Mouse (Mus musculus): Measurements from ENCODE around the gene Casp3. TPM values are rescaled to one million over a fixed set of nuclear protein-coding genes. Genes with fewer than 3 reads are reported as not detected.
"Not testable (repeated sequence)": the region's sequence is repeated elsewhere in the genome, so short reads cannot be mapped to it uniquely, and the experiment has no call there.

Casp3 gene
- 10 to 100 TPM in 3 of 4 experiments, 1 to 10 TPM in 1; 9.7 to 14.5 (median 10.9) TPM for total RNA-seq (2022)

DNA sequence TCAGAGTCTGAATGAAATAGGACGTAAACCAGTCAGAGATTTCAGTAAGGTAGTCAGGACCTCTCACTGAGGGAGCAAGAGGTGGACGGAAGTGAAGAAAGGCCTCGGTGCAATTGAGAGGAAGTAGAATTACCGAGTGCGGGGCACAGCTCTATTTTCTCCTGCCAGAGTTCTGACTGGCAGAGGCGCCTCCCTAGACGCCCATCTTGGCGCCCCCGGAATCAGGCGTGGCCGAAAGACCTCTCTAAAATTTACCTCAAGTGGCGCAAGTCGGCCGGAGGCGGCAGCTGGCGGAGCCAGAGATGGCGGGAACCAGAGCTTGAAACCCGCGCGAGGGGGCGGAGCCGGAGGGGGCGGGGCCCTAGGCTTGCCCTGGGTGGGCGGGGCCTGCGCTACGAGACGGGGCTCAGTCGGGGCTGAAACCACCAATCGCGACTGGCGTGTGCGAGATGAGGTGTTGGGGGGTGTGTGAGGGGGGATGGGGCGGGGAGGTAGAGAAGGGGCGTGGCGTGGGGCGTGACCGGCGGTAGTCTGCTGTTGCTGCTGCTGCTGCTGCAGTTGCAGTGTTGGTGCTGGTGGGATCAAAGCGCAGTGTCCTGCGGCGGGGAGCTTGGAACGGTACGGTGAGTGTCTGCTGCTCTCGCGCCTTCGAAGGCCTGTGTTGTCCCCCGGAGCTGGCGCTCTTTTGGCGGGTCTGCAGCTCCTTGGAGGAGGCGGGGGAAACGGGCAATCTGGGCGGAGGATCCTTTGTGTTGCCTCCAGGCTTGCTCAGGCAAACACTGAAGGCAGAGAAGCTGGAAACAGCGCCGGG lies at the start of gene Casp3, which contains the start of gene Primpol:
Casp3 (plus strand) TSS at position 413 of the 811 bp plus-strand sequence.
Primpol (minus strand) TSS at position 334 of the 811 bp plus-strand sequence.
- DNase-seq (ENCODE audit: low spot score in 2 of 2): peak; percentile 89 to 90

- DNase-seq (ENCODE audit: low spot score in 2 of 2): no peak
Measured at GRCm38 (mm10) chr8:46567946-46568345, 49.1 kb upstream of the Casp3 start.

DNA sequence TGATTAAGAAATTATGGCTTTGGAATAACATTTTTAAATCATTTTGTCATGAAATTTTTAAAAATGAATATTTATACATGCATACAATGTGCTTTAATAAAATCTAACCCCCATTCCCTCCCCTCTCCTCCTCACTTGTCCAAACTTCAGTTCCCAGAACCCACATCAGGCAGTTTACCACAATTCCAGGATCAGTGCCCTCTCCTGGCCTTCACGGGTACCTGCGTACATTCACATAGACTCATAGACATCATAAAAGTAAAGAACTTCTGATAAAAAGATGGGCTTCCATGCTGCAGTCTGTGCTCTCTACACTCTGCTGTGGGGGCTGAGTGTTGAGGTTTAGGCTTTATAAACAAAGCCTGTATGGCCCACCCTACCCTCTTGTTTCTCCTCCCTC lies 48.1 kb upstream of the Casp3 start:
- no peak for DNase-seq (ENCODE audit: low spot score in 2 of 2)

DNA sequence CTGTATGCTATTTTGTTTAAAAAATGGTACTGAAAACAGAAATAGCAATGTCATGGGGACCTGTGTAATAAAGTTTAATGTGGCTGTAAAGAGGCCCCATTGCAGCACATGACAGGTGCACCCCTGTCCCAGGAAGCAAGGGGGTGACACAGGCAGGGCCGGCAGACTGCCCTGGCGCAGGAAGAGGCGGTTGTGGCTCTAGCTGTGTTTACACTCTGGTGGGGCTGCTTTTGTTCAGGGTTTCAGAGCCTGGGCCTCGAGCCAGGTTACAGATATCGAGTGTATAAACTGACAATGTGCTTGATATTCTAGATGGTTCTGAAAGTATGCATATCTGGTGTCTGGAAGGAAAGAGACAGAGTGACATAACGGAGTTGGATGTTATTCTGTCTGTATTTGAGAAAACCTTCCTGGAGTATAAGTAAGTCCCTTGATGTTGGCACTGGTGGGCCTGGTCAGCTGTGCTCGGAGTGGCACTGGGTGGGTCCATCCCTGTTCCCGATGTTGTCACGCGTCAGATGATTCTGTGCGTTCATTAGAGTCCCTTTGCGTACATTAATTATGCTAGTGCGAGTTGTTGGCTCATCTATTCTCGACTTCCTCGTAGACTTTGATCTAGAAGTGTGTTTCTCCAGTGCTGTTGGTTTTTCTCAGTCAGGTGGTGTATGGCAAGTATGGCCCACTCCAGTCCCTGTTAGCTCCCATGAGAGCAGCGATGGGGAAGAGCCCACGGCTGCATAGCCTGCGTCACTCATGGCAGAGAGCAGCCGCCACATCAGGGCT lies 47.2 kb upstream of the Casp3 start:
- DNase-seq (ENCODE audit: low spot score in 2 of 2): no peak

DNA sequence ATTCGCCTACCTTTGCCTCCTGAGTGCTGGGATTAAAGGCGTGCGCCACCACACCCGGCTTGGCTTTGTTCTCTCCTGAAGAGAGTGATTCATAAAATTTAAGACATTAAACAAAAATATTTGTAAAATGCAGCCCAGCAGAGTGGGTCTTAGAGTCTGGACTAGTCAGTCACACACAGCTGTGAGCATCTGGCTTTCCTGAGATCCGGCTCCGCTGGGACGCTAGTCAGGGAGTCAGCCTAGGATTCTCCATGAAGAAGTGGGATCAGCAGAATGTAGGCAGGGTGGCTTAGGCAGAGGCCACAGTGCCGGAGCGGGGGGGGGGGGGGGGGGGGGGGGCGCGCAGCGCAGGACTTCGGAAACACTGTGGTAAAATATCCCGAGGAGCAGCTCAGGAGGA lies 46.4 kb upstream of the Casp3 start:
- no peak for DNase-seq (ENCODE audit: low spot score in 2 of 2)

GRCm38 (mm10) chr8:46573446-46573845 lies 43.6 kb upstream of the Casp3 start:
- DNase-seq (ENCODE audit: low spot score in 2 of 2): no peak

DNA sequence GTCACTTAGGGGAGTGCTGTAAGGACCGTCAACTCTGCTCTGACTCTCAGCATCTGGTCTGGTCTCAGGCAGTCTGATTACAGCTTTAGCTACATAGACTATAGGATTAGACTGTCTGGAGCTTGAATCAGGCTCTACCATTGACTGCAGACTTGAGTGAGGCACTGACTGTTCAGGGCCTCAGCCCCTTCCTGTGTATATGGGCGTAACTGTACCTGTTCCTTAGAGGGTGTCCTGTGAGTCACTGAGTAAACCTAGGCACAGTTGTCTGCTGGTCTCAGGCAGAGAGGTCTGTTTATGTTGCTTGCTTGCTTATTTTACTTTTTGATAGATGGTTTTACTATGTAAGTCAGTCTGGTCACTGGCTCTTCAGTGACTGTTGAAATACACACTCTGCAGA lies 43.1 kb upstream of the Casp3 start:
- DNase-seq (ENCODE audit: low spot score in 2 of 2): no peak

GRCm38 (mm10) chr8:46578794-46579193 lies 38.3 kb upstream of the Casp3 start:
- DNase-seq (ENCODE audit: low spot score in 2 of 2): no peak

DNA sequence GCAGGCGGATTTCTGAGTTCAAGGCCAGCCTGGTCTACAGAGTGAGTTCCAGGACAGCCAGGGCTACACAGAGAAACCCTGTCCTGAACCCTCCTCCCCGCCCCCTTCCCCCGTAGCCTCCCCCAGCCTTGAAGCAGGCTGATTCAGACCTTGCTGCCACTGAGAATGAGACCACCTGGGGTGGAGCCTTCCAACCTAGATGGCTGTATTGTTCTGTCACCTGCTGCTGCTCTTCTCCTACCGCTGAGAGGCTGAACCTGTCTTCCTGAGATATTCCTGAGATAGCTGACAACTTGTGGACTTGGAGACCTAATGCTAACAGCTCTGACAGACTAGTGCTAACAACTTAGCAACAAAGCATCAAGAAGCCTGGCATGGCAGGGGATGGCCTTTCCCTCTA lies 32.8 kb upstream of the Casp3 start:
- DNase-seq (ENCODE audit: low spot score in 2 of 2): not testable (repeated sequence)

DNA sequence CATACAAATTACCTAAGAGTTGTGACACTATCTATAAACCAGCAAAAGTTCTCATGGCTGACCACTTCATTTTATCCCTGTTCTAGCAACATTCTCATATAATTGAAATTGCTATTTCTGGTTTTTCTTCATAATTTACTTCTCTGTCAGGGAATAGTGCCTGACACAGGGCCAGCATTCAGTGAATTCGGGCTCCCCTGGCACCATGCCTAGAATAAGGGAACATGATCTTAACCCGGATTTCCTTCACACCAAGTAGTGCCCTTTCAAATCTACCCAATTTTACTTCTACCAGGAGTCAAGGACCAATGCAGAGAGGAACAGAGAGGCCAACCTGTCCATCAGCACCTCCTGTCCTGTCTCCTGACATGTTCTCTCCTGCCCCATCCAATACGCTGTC lies 31.5 kb upstream of the Casp3 start:
- DNase-seq (ENCODE audit: low spot score in 2 of 2): no peak

DNA sequence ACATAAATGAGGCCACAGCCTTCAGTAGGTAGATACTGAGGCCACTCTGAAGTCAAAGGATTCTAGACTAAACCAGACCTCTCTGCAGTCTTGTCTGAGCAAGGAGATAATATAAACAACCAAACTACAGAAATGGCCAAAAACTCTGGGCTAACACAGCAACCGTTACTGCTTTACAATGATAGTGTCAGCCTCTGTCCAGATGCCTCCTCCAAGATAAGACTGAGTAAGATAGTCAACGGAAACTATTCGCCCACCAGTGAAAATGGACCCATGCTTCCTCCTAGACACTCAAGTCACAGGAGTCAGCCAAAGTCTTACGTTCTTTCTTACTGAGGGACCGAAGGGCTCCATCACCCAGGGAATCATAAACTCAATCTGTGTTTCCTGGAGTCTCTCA lies 29.2 kb upstream of the Casp3 start:
- DNase-seq (ENCODE audit: low spot score in 2 of 2): no peak

DNA sequence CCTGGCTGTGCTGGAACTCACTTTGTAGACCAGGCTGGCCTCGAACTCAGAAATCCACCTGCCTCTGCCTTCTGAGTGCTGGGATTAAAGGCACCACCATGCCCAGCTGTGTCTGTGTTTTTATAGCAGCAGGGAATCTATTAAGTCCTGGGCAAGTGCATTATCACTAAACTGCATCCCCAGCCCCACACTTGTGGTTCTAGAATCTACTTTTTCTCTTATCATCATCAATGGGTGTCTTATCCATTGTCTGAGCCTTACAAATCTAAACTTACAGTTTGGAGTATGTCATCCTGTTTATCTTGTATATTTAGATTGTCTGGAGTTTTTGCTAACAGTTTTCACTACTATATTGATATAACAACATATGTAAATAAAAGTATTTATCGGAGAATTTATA lies 28.4 kb upstream of the Casp3 start:
- no peak for DNase-seq (ENCODE audit: low spot score in 2 of 2)

GRCm38 (mm10) chr8:46593067-46593466 lies 24.0 kb upstream of the Casp3 start:
- DNase-seq (ENCODE audit: low spot score in 2 of 2): no peak

DNA sequence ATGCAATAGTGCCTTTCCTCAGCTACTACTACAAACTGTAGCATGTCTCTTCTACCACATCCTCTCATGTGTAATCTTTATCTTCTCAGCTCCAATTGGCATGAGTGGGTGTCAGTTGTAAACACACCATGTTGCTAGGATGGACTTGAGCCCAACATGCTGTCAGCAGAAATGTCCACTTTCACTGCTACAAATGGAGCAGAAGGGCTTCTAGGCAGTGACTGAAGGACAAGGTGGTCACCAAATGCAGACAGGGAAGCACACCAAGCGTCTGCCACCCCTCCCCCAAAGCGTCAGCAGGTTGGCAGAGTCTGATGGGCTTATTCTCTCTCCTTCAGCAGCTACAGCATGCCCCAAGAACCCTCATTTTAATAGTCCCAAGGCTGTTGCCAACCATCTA lies 23.3 kb upstream of the Casp3 start:
- no peak for DNase-seq (ENCODE audit: low spot score in 2 of 2)

DNA sequence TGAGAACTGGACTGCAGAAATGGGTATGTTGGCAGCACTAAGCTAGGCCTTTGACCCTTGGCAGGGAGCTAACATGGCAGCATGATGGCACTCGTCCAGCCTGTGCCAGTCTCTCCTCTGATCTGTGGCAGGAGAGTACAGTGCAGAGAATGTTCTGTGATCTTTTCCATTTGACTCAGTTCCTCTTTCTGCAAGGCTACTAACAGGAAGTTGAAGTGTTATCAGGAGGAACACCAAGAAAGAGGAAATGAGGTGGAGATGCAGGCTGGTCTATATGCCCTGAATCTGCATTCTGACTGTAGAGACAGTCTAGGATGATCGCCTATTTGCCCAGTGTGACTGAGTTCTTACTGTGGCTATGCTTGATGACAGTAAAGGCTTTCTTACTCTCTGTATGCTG lies 21.5 kb upstream of the Casp3 start:
- no peak for DNase-seq (ENCODE audit: low spot score in 2 of 2)

- no peak for DNase-seq (ENCODE audit: low spot score in 2 of 2)
Measured at GRCm38 (mm10) chr8:46596530-46596929, 20.6 kb upstream of the Casp3 start.

DNA sequence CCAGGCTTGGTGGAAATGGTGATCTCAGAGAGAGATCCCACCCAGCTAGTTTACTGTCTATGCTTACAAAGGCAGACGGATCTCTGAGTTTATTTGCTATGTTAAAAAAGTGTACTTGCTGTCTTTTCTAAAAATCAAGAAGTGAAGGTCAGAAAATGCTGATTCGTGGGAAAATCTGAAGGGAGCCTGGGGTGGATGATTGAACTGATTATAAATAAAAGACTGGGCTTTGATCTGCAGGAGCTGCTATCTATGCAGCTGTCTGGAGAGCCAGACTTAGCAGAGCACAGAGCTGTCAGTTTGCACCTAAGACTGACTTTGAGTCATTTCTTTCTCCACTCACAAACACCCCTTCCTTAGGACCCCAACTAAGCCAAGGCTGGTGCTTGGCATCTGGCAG lies 19.7 kb upstream of the Casp3 start:
- DNase-seq (ENCODE audit: low spot score in 2 of 2): no peak

- DNase-seq (ENCODE audit: low spot score in 2 of 2): no peak
Measured at GRCm38 (mm10) chr8:46598114-46598513, 19.0 kb upstream of the Casp3 start.

DNA sequence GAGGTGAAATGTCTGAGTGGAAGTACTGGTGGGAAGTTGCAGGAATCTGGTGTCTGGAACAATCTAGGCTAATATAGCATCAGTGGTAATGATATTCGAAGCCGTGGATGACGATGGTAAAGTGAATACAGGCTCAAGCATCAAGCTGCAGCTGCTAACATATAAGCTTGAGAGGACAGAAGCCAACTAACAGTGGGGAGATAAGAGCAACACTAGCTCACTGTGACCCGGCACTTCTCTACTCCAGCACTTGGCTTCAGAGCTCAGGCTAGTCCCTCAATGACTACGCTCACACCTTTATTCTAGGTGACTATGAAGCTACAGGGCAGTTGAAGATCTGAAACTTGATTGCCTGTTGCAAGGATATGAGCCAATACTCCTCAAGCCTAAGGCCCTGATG lies 18.3 kb upstream of the Casp3 start:
- DNase-seq (ENCODE audit: low spot score in 2 of 2): no peak

GRCm38 (mm10) chr8:46599314-46599904 lies 17.7 kb upstream of the Casp3 start:
- DNase-seq (ENCODE audit: low spot score in 2 of 2): no peak

DNA sequence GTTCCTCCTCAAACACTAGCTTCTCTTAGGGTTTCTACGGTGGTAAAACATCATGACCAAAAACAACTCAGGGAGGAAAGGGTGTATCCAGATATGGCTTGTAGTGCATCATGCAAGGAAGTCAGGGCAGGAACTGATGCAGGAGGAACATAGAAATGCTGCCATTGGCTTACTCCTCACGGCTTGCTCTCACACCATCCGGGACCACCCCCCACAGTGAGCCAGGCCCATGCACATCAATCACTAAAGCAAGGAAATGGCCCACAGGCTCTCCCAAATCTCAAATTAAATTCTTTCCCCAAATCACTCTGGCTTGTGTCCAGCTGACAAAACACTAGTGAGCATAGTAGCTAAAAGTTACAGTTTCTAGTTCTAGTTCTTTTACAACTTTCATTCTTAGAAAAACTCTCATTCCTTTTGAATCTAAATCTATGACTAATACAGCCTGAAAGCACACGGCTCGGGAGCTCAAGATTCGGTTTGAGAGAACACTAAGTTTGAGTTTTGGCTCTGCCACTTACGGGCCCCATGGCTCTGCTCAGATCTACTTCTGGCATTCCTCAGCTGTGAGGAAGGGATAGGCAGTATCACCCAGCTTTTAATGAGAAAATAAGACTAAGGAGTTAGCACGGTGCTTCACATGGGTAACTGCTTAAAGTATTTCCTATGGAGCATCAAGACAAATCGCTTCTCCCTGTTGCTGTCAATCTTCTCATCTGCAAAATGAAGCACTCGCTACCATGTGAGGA lies 16.0 kb upstream of the Casp3 start:
- no peak for DNase-seq (ENCODE audit: low spot score in 2 of 2)

DNA sequence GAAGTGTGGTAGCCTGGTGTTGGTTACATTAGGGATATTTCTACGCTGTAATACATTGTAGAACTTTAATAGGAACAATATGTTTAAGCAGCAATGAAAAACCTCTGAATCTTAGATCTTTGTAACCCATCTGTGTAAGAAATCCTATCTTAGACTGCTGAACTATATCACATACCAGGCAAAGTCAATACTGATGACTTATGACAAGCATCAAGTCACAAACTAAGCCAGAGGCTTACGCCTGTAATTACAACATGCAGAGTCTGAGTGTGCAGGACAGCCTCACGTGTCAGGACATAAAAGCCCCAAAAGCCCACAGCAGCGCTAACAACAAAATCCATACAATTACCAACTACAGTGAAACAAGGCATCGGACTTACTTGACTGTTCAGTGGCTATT lies 13.5 kb upstream of the Casp3 start:
- DNase-seq (ENCODE audit: low spot score in 2 of 2): no peak
